Mouse (Mus musculus): ENCODE data around the gene Krba1. TPM values are rescaled to one million over a fixed set of nuclear protein-coding genes. Genes with fewer than 3 reads are reported as not detected.

The Krba1 gene
- polyA plus RNA-seq, 1 experiment: 2.6 TPM

- Histone ChIP-seq H3ac (ENCODE audit: control insufficient read depth, insufficient read length) (no peak overlapping the region), H3K4me2 (ENCODE audit: low read depth) (no peak overlapping the region), H3K27me3 (ENCODE audit: control insufficient read depth, insufficient read depth, insufficient read length) (no peaks in the 10 kb centered on the region), H3K79me2 (ENCODE audit: control insufficient read depth, insufficient read depth) (no peaks in the 10 kb centered on the region), H3K36me3 (ENCODE audit: control insufficient read depth, insufficient read depth) (no peaks in the 10 kb centered on the region), H3K4me3 (no peak overlapping the region)
- TF ChIP-seq SRF (IDR thresholded peaks at IDR 0.05; ENCODE audit: control insufficient read depth, insufficient read length, low read depth) (no peak), E2F4 (IDR thresholded peaks at IDR 0.05; ENCODE audit: insufficient read depth) (no peak)
These were observed 17.3 kb downstream of the Krba1 start for GRCm38 (mm10) chr6:48412662-48413061.

DNA sequence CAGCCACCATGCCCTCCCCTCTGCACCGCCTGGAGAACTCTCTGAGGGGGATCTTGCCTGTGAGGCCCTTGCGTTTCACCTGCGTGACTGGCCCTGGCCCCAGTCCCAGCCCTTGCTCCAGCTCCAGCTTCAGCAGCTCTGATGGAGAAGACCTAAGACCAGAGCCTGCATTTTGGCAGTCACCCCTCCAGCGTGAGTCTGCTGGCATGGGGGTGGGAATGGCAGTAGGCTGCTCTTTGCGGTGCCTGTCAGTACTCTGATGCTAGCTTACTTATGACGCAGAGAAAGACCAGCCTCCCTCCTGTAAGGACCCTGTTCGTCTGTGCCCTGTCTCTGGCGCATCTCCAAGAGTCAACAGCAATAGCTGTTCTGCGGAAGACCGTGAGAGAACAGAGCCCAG lies 17.7 kb downstream of the Krba1 start:
- TF ChIP-seq E2F4 (IDR thresholded peaks at IDR 0.05; ENCODE audit: insufficient read depth): no peak

DNA sequence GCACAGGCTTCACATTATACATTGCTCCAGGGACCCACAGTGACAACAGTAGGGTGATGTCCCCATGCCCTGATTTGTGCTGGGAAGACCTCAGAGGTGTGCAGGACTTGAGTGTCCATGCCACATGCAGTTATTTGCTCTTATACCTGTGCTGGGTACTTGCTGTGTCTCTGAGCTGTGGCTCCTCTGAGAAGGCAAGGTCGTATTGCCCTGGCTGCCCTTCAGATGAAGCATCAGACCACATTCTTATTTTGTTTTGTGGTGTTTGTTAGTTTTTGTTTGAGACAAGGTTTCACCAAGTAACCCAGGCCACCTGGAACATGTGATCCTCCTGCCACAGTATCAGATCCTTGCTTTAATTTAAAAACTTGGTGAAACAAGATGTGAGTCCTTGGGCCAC lies 19.5 kb downstream of the Krba1 start:
- no peaks in the 10 kb centered on the region for H3K27me3 ChIP-seq (ENCODE audit: control insufficient read depth, insufficient read depth, insufficient read length)
- TF ChIP-seq POLR2A (IDR thresholded peaks at IDR 0.05; ENCODE audit: insufficient read length, low read depth): no peak
- TF ChIP-seq USF1 (IDR thresholded peaks at IDR 0.05; ENCODE audit: low read depth): no peak
- no peak for TF ChIP-seq CEBPB (IDR thresholded peaks at IDR 0.05; ENCODE audit: insufficient read depth, poor library complexity, severe bottlenecking)
- no peak for TF ChIP-seq REST (IDR thresholded peaks at IDR 0.05; ENCODE audit: insufficient read depth, insufficient read length)
- TF ChIP-seq MAX (IDR thresholded peaks at IDR 0.05; ENCODE audit: low read depth): no peak
- TF ChIP-seq E2F4 (IDR thresholded peaks at IDR 0.05; ENCODE audit: insufficient read depth): no peak
- no peak overlapping the region for H3ac ChIP-seq (ENCODE audit: control insufficient read depth, insufficient read length)
- no peaks in the 10 kb centered on the region for H3K36me3 ChIP-seq (ENCODE audit: control insufficient read depth, insufficient read depth)
- no peak overlapping the region for H3K4me2 ChIP-seq (ENCODE audit: low read depth)
- H3K4me3 ChIP-seq: no peak overlapping the region
- no peaks in the 10 kb centered on the region for H3K79me2 ChIP-seq (ENCODE audit: control insufficient read depth, insufficient read depth)

More for the DNA sequence above, 17.7 kb downstream of the Krba1 start:
- Histone ChIP-seq H3K4me2 (ENCODE audit: low read depth) (no peak overlapping the region), H3ac (ENCODE audit: control insufficient read depth, insufficient read length) (no peak overlapping the region), H3K79me2 (ENCODE audit: control insufficient read depth, insufficient read depth) (no peaks in the 10 kb centered on the region), H3K27me3 (ENCODE audit: control insufficient read depth, insufficient read depth, insufficient read length) (no peaks in the 10 kb centered on the region), H3K36me3 (ENCODE audit: control insufficient read depth, insufficient read depth) (no peaks in the 10 kb centered on the region), H3K4me3 (no peak overlapping the region)

GRCm38 (mm10) chr6:48415636-48416035 lies 20.2 kb downstream of the Krba1 start:
- Histone ChIP-seq H3K36me3 (ENCODE audit: control insufficient read depth, insufficient read depth) (no peaks in the 10 kb centered on the region), H3K79me2 (ENCODE audit: control insufficient read depth, insufficient read depth) (no peaks in the 10 kb centered on the region), H3K27me3 (ENCODE audit: control insufficient read depth, insufficient read depth, insufficient read length) (no peaks in the 10 kb centered on the region), H3K4me2 (ENCODE audit: low read depth) (no peak overlapping the region), H3K4me3 (no peak overlapping the region), H3ac (ENCODE audit: control insufficient read depth, insufficient read length) (no peak overlapping the region)
- TF ChIP-seq TCF3 (IDR thresholded peaks at IDR 0.05; ENCODE audit: insufficient read length, low read depth): no peak

DNA sequence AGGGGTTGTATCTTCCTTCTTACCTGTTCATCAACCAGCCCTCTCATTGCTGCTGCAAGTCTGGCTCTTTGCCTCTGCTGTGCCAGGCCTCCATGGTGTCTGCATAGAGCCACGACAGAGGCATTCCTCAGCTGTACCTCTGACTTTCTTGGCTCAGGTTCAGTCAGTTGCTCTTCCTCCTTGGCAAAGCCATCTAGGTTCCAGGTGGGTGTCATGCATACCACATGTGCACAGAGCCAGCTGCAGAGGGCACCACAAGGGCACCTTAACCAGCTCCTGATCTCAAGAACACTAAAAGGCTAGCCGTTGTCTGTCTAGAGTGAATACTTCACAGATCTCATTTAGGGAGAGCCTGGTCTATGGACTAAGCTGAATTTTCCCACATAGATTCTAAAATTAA lies 21.1 kb downstream of the Krba1 start:
- H3K4me3 ChIP-seq: no peak overlapping the region
- TF ChIP-seq USF1 (IDR thresholded peaks at IDR 0.05; ENCODE audit: low read depth): no peak
- no peak for TF ChIP-seq SRF (IDR thresholded peaks at IDR 0.05; ENCODE audit: control insufficient read depth, insufficient read length, low read depth)
- no peak for TF ChIP-seq POLR2AphosphoS2 (IDR thresholded peaks at IDR 0.05; ENCODE audit: insufficient read length, low read depth)
- TF ChIP-seq E2F4 (IDR thresholded peaks at IDR 0.05; ENCODE audit: insufficient read depth): no peak
- no peak for TF ChIP-seq REST (IDR thresholded peaks at IDR 0.05; ENCODE audit: insufficient read depth, insufficient read length)
- no peaks in the 10 kb centered on the region for H3K79me2 ChIP-seq (ENCODE audit: control insufficient read depth, insufficient read depth)
- H3K27me3 ChIP-seq (ENCODE audit: control insufficient read depth, insufficient read depth, insufficient read length): no peaks in the 10 kb centered on the region
- H3K36me3 ChIP-seq (ENCODE audit: control insufficient read depth, insufficient read depth): no peaks in the 10 kb centered on the region
- no peak overlapping the region for H3ac ChIP-seq (ENCODE audit: control insufficient read depth, insufficient read length)
- H3K4me2 ChIP-seq (ENCODE audit: low read depth): no peak overlapping the region

- no peaks in the 10 kb centered on the region for H3K27me3 ChIP-seq (ENCODE audit: control insufficient read depth, insufficient read depth, insufficient read length)
- no peaks in the 10 kb centered on the region for H3K36me3 ChIP-seq (ENCODE audit: control insufficient read depth, insufficient read depth)
- H3K79me2 ChIP-seq (ENCODE audit: control insufficient read depth, insufficient read depth): no peaks in the 10 kb centered on the region
- no peak overlapping the region for H3ac ChIP-seq (ENCODE audit: control insufficient read depth, insufficient read length)
- H3K4me3 ChIP-seq: no peak overlapping the region
- no peak for TF ChIP-seq REST (IDR thresholded peaks at IDR 0.05; ENCODE audit: insufficient read depth, insufficient read length)
- TF ChIP-seq POLR2AphosphoS2 (IDR thresholded peaks at IDR 0.05; ENCODE audit: insufficient read length, low read depth): no peak
- TF ChIP-seq E2F4 (IDR thresholded peaks at IDR 0.05; ENCODE audit: insufficient read depth): no peak
- TF ChIP-seq TCF3 (IDR thresholded peaks at IDR 0.05; ENCODE audit: insufficient read length, low read depth): no peak
- TF ChIP-seq POLR2A (IDR thresholded peaks at IDR 0.05; ENCODE audit: insufficient read length, low read depth): no peak
- no peak for TF ChIP-seq SRF (IDR thresholded peaks at IDR 0.05; ENCODE audit: control insufficient read depth, insufficient read length, low read depth)
- TF ChIP-seq MAX (IDR thresholded peaks at IDR 0.05; ENCODE audit: low read depth): no peak
- TF ChIP-seq MYOG (IDR thresholded peaks at IDR 0.05; ENCODE audit: control insufficient read depth in 1 of 3, insufficient read depth in 1 of 3, insufficient read length in 2 of 3, low read depth in 2 of 3): no peak
- TF ChIP-seq USF1 (IDR thresholded peaks at IDR 0.05; ENCODE audit: low read depth): no peak
- TF ChIP-seq MYOD1 (IDR thresholded peaks at IDR 0.05; ENCODE audit: control insufficient read depth in 1 of 3, insufficient read length in 2 of 3, low read depth in 2 of 3): no peak
- no peak for TF ChIP-seq CEBPB (IDR thresholded peaks at IDR 0.05; ENCODE audit: insufficient read depth, poor library complexity, severe bottlenecking)
- no peak for TF ChIP-seq TCF12 (IDR thresholded peaks at IDR 0.05; ENCODE audit: insufficient read depth, poor library complexity, severe bottlenecking)
- H3K4me2 ChIP-seq (ENCODE audit: low read depth): no peak overlapping the region
These were observed 25.3 kb downstream of the Krba1 start for GRCm38 (mm10) chr6:48420647-48421046.
